Comparison of ENCODE assay signal across 9 mouse cellular contexts in genomic region chr11:118368330-118368729, GRCm38 (mm10). TPM values are rescaled to one million over a fixed set of nuclear protein-coding genes. Genes with fewer than 3 reads are reported as not detected.
DNase-seq lines count a peak whose midpoint lies in the region; ATAC-seq and TF ChIP-seq lines count a peak whose summit lies in the region.
"Had no signal": no experiment of that assay in that cellular context is flagged by ENCODE, and none has a peak within 500 bp of the region (broad histone marks: within the 10 kb centered on the region; RNA-seq: fewer than 3 reads in every experiment).

No protein-coding gene starts in this region.

- H3K4me2 ChIP-seq in liver, embryonic 14.5 days (ENCODE audit: low read depth) = no peak overlapping the region
- no peak overlapping the region for H3K4me2 ChIP-seq in liver, embryonic 11.5 days
- H3K4me2 ChIP-seq: midbrain, embryonic 12.5 days had no signal

- ATAC-seq in liver, embryonic 14.5 days (ENCODE audit: insufficient read depth) = no peak
- ATAC-seq in liver, embryonic 11.5 days (replicated peaks; ENCODE audit: low FRiP score) = no peak

- no peaks in the 10 kb centered on the region for H3K9me3 ChIP-seq in liver, embryonic 14.5 days (ENCODE audit: control insufficient read depth, low read length)
- H3K9me3 ChIP-seq in liver, embryonic 11.5 days (ENCODE audit: control insufficient read depth, low read length) = no peaks in the 10 kb centered on the region
- H3K9me3 ChIP-seq: midbrain, embryonic 12.5 days had no signal

- 46% methylated on average over 3 of the region's 3 CpGs for WGBS in liver, embryonic 14.5 days (ENCODE audit: insufficient replicate concordance)
- WGBS in liver, embryonic 11.5 days = 64% methylated on average over 3 of the region's 3 CpGs

- TF ChIP-seq EP300 in liver, embryonic 14.5 days (IDR thresholded peaks at IDR 0.05; ENCODE audit: low read depth) = no peak

- H3K27ac ChIP-seq in liver, embryonic 14.5 days = no peak overlapping the region
- no peak overlapping the region for H3K27ac ChIP-seq in liver, embryonic 11.5 days (ENCODE audit: low read depth, low read length)
- H3K27ac ChIP-seq in testis, adult 2 months (ENCODE audit: control insufficient read depth, insufficient read depth, low read depth, low read length) = no peak overlapping the region
- H3K27ac ChIP-seq: midbrain, embryonic 12.5 days had no signal

- H3K4me1 ChIP-seq in liver, embryonic 14.5 days (replicated peaks; ENCODE audit: control insufficient read depth in 2 of 2, insufficient read depth in 2 of 2, low read length in 1 of 2) = peaks cover 0 to 2% of the 10 kb centered on the region in 2 experiments; a peak in 1 of 4 replicates
- H3K4me1 ChIP-seq in liver, embryonic 11.5 days (replicated peaks; ENCODE audit: control insufficient read depth, insufficient read depth, low read length) = peaks cover 3% of the 10 kb centered on the region
- no peaks in the 10 kb centered on the region for H3K4me1 ChIP-seq in testis, adult 2 months (ENCODE audit: control insufficient read depth, insufficient read depth, low read length)

- no peak overlapping the region for H3K9ac ChIP-seq in liver, embryonic 14.5 days (replicated peaks)
- no peak overlapping the region for H3K9ac ChIP-seq in liver, embryonic 11.5 days (ENCODE audit: low read depth, low read length)
- H3K9ac ChIP-seq: midbrain, embryonic 12.5 days had no signal

- no peaks in the 10 kb centered on the region for H3K36me3 ChIP-seq in liver, embryonic 14.5 days (replicated peaks; ENCODE audit: control insufficient read depth, insufficient read depth, low read depth)
- no peaks in the 10 kb centered on the region for H3K36me3 ChIP-seq in liver, embryonic 11.5 days (ENCODE audit: control insufficient read depth, insufficient read depth, low read length)
- H3K36me3 ChIP-seq in testis, adult 2 months (ENCODE audit: control insufficient read depth, insufficient read depth, low read length) = no peaks in the 10 kb centered on the region
- H3K36me3 ChIP-seq: midbrain, embryonic 12.5 days had no signal

- TF ChIP-seq POLR2A in testis, adult 2 months (IDR thresholded peaks at IDR 0.05; ENCODE audit: control insufficient read depth, low read depth, low read length) = no peak

- H3K27me3 ChIP-seq in liver, embryonic 14.5 days (ENCODE audit: control insufficient read depth, insufficient read depth, low read length) = no peaks in the 10 kb centered on the region
- no peaks in the 10 kb centered on the region for H3K27me3 ChIP-seq in liver, embryonic 11.5 days (replicated peaks; ENCODE audit: control insufficient read depth, insufficient read depth, low read length)
- no peaks in the 10 kb centered on the region for H3K27me3 ChIP-seq in testis, adult 2 months (ENCODE audit: control insufficient read depth, insufficient read depth, low read length)

- intact Hi-C loops in left cerebral cortex, postnatal 36 days (cut with DNase I) = no loop called here

- TF ChIP-seq CTCF in liver, embryonic 14.5 days (IDR thresholded peaks at IDR 0.05; ENCODE audit: low read depth) = peak; percentile 48
- TF ChIP-seq CTCF in testis, adult 2 months (IDR thresholded peaks at IDR 0.05; ENCODE audit: control insufficient read depth, insufficient read depth, insufficient replicate concordance, low read depth, low read length) = peak; percentile 43; the same call in 1 of the 2 replicates

- DNase-seq in adrenal gland, postnatal 10 days = peak; percentile 39
- no peak for DNase-seq in adrenal gland, postnatal 25 days
- DNase-seq in liver, embryonic 14.5 days (ENCODE audit: low read depth in 3 of 3, low spot score in 3 of 3) = no peak
- no peak for DNase-seq in liver, embryonic 11.5 days (ENCODE audit: low spot score)
- peak; percentile 20 for DNase-seq in c-Kit-positive CD71-positive TER-119-negative erythroid progenitor cells, embryonic 14.5 days (ENCODE audit: low read depth)
- no peak for DNase-seq in left cerebral cortex, postnatal 36 days (ENCODE audit: low spot score in 2 of 2)
- DNase-seq in ovary, postnatal 10 days (ENCODE audit: low spot score) = no peak

- no peak overlapping the region for H3K4me3 ChIP-seq in liver, embryonic 14.5 days (ENCODE audit: insufficient read depth in 1 of 2, low read depth in 2 of 2, low read length in 2 of 2)
- no peak overlapping the region for H3K4me3 ChIP-seq in liver, embryonic 11.5 days (ENCODE audit: low read depth, low read length)
- H3K4me3 ChIP-seq in testis, adult 2 months (ENCODE audit: control insufficient read depth, low read depth, low read length) = no peak overlapping the region
- H3K4me3 ChIP-seq: midbrain, embryonic 12.5 days had no signal

RNA-seq across cellular contexts. Expression of gene Timp2, which starts 12.8 kb away (rescaled TPM):
- 100 to 1,000 TPM; 101 to 111 TPM for total RNA-seq in adrenal gland, postnatal 10 days (2021)
- total RNA-seq in adrenal gland, postnatal 25 days (2021) = 43.1 and 51.3 TPM in 2 replicates
- 1.9 and 3.2 TPM in 2 replicates for polyA plus RNA-seq in liver, embryonic 14.5 days (2012; rRNA removed)
- 4.6 and 5.7 TPM in 2 replicates for polyA plus RNA-seq in liver, embryonic 14.5 days (2014; fragmentation: Nextera tagmentation; extraction: Ambion mirVana)
- 17.8 and 18.1 TPM in 2 replicates for polyA plus RNA-seq in liver, embryonic 11.5 days (2014; fragmentation: Nextera tagmentation; extraction: Ambion mirVana)
- 81.7 and 94.1 TPM in 2 replicates for polyA plus RNA-seq in testis, adult 2 months (2012; rRNA removed)
- total RNA-seq in left cerebral cortex, postnatal 36 days (2021) = 100 to 1,000 TPM; 214 to 247 TPM

RNA-seq across cellular contexts. Expression of gene Cep295nl, which starts 26.0 kb away (rescaled TPM):
- total RNA-seq in adrenal gland, postnatal 10 days (2021) = 1 to 10 TPM in 1 of 2 experiments, under 1 TPM in 1; 0.60 to 1.2 TPM
- total RNA-seq in adrenal gland, postnatal 25 days (2021) = 1.1 and 3.4 TPM in 2 replicates
- 0.04 TPM in 2 replicates for polyA plus RNA-seq in liver, embryonic 14.5 days (2012; rRNA removed)
- polyA plus RNA-seq in liver, embryonic 14.5 days (2014; fragmentation: Nextera tagmentation; extraction: Ambion mirVana) = not detected in 2 replicates
- 0.14 TPM in 1 of 2 replicates, not detected in the other for polyA plus RNA-seq in liver, embryonic 11.5 days (2014; fragmentation: Nextera tagmentation; extraction: Ambion mirVana)
- polyA plus RNA-seq in testis, adult 2 months (2012; rRNA removed) = 274 and 283 TPM in 2 replicates
- total RNA-seq in left cerebral cortex, postnatal 36 days (2021) = 1 to 10 TPM; 1.3 to 1.8 TPM

RNA-seq across cellular contexts. Expression of gene Lgals3bp, which starts 33.6 kb away (rescaled TPM):
- total RNA-seq in adrenal gland, postnatal 10 days (2021) = 10 to 100 TPM; 55.4 to 58.3 TPM
- total RNA-seq in adrenal gland, postnatal 25 days (2021) = 57.9 and 86.6 TPM in 2 replicates
- polyA plus RNA-seq in liver, embryonic 14.5 days (2012; rRNA removed) = 36.6 and 43.8 TPM in 2 replicates
- polyA plus RNA-seq in liver, embryonic 14.5 days (2014; fragmentation: Nextera tagmentation; extraction: Ambion mirVana) = 30.1 and 32.6 TPM in 2 replicates
- 23.3 and 27.8 TPM in 2 replicates for polyA plus RNA-seq in liver, embryonic 11.5 days (2014; fragmentation: Nextera tagmentation; extraction: Ambion mirVana)
- 22.7 and 23.3 TPM in 2 replicates for polyA plus RNA-seq in testis, adult 2 months (2012; rRNA removed)
- total RNA-seq in left cerebral cortex, postnatal 36 days (2021) = 10 to 100 TPM; 20.5 to 21.2 TPM

RNA-seq across cellular contexts. Expression of gene Cant1, which starts 50.6 kb away (rescaled TPM):
- total RNA-seq in adrenal gland, postnatal 10 days (2021) = 10 to 100 TPM; 29.7 to 29.8 TPM
- 35.1 and 40.1 TPM in 2 replicates for total RNA-seq in adrenal gland, postnatal 25 days (2021)
- polyA plus RNA-seq in liver, embryonic 14.5 days (2012; rRNA removed) = 7.8 and 8.3 TPM in 2 replicates
- 6.0 and 7.4 TPM in 2 replicates for polyA plus RNA-seq in liver, embryonic 14.5 days (2014; fragmentation: Nextera tagmentation; extraction: Ambion mirVana)
- polyA plus RNA-seq in liver, embryonic 11.5 days (2014; fragmentation: Nextera tagmentation; extraction: Ambion mirVana) = 21.1 and 21.6 TPM in 2 replicates
- polyA plus RNA-seq in testis, adult 2 months (2012; rRNA removed) = 37.8 and 38.5 TPM in 2 replicates
- 10 to 100 TPM; 36.5 to 37.0 TPM for total RNA-seq in left cerebral cortex, postnatal 36 days (2021)

RNA-seq across cellular contexts. Expression of gene C1qtnf1, which starts 59.7 kb away (rescaled TPM):
- 10 to 100 TPM; 27.7 to 28.7 TPM for total RNA-seq in adrenal gland, postnatal 10 days (2021)
- 11.8 and 18.8 TPM in 2 replicates for total RNA-seq in adrenal gland, postnatal 25 days (2021)
- polyA plus RNA-seq in liver, embryonic 14.5 days (2012; rRNA removed) = 0.93 and 1.1 TPM in 2 replicates
- 0.90 and 1.4 TPM in 2 replicates for polyA plus RNA-seq in liver, embryonic 14.5 days (2014; fragmentation: Nextera tagmentation; extraction: Ambion mirVana)
- 4.6 and 5.0 TPM in 2 replicates for polyA plus RNA-seq in liver, embryonic 11.5 days (2014; fragmentation: Nextera tagmentation; extraction: Ambion mirVana)
- 1.9 and 2.5 TPM in 2 replicates for polyA plus RNA-seq in testis, adult 2 months (2012; rRNA removed)
- 1 to 10 TPM; 4.6 to 4.9 TPM for total RNA-seq in left cerebral cortex, postnatal 36 days (2021)

Comparison
In these comparisons a context has a peak if more than half of its experiments do, and no peak if none do; other contexts are left out.
1. DNase-seq: peak in adrenal gland, postnatal 10 days (single experiment) and c-Kit-positive CD71-positive TER-119-negative erythroid progenitor cells, embryonic 14.5 days (single experiment); none in adrenal gland, postnatal 25 days (single experiment), liver, embryonic 14.5 days (0 of 3), liver, embryonic 11.5 days (single experiment), left cerebral cortex, postnatal 36 days (0 of 2) and ovary, postnatal 10 days (single experiment).